Mouse (Mus musculus): ENCODE results near the gene Qrich2.

DNA sequence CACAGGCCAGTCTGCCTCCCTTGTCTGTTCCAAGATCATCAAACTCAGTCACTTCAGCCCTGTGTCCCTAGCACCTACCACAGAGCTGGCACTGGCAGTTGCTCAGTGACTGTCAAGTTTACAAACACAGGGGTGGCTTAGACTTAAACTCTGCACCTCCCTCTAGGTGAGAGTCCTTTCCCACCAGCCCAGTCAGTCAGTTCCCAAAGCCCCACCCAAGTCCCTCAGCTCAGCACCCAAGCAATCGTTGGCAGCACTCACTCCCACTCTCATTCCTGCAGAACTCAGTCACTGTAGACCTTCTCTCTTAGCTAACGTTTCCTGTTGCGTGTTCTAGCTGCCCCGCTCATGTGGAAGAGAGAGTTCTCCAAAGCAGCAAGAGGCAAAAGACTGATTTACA is 71.3 kb downstream of the Qrich2 start:
- TF ChIP-seq CTCF (IDR thresholded peaks at IDR 0.05; ENCODE audit: control insufficient read depth, insufficient read depth, low read length) = no peak
- no peak for TF ChIP-seq POLR2A (IDR thresholded peaks at IDR 0.05; ENCODE audit: borderline replicate concordance, control insufficient read depth, low read depth, low read length)

Data from bone marrow, adult 2 months (tissue).